Mouse (Mus musculus) testis, postnatal 14 days (tissue): ENCODE measurements around the gene Osm.
A peak's percentile ranks its signal among the peaks of the same experiment; 100 is the strongest.

Experiments used
- DNase-seq: peaks from one replicate; pipeline ENCODE4 v3.0.0; 2021; ENCODE audit warnings: low spot score

The Osm gene

GRCm38 (mm10) chr11:4239691-4240090 lies 3.5 kb downstream of the Osm start:
- DNase-seq: no peak

DNA sequence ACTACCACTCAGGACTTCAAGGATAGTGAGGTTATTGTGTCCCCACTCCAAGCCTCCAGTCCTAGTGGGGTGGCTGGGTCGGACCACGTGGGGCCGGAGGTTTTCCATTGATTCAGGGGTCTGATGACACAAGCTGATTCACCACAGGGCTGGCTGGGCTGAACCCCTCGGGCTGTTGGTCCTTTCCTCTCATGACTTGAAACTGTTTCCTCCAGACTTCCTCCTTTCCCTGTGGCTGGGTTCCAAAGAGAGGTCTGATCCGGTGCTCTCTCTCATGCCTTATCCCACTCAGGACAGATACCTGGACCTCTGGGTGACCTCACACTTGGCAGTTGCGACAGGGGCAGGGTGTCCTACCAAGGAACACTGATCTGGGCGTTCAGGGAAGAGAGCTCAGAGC lies 3.9 kb downstream of the Osm start:
- DNase-seq: no peak

GRCm38 (mm10) chr11:4241180-4241579 lies 5.0 kb downstream of the Osm start:
- DNase-seq: no peak

DNA sequence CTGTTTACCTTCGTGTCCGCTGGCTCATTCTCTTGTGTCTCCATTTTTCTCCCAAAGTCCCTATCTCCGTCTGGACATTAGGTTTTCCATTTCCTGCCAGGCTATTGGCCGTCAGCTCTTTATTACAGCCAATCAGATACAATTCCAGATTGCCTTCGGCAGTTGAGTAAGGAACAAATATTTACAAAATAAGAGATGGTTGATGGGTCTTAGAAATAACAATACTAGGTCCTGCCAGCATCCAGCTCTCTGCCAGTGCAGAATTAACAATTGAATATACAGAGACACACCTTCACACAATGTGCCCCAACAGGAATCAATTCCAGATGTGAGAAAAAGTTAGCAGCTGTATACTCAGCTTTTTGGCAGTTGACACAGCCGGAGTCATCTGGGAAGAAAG lies 9.9 kb downstream of the Osm start:
- DNase-seq: no peak

GRCm38 (mm10) chr11:4246623-4247022 lies 10.4 kb downstream of the Osm start:
- no peak for DNase-seq

DNA sequence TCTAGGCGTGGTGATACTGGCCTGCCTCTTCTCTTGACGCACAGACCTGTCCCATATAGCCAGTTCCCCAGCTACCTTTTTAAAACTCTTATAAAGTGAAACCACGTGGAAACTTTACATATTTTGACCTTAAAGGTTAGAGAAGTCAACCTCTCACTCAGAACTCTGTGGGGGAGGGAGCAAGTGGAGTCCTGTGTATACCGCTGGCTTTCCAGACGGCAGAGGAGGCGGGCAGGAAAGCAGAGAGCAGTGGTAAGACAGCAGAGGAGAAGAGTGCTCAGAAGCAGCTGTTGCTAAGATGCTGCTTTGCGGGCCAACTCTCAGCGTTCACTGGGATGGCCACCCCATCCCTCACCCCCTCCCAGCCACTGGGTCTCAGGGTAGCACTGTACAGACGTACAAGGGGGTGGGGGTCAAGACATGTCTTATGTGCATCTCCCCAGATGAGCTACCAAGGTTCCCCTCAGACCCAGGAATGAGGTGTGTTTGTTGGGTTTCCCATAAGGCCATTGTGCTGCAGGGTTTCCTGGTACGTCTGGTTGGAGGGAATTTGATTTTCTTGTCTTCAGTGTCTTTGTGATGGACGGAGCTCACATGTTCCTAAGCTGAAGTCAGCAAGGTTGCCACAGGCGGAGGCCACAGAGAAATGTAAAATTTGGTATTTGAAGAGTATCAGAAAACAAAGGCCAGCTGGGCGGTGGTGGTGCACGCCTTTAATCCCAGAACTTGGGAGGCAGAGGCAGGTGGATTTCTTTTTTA lies 11.2 kb downstream of the Osm start:
- no peak for DNase-seq

- DNase-seq: no peak
These were observed 12.9 kb downstream of the Osm start for GRCm38 (mm10) chr11:4249151-4249550.

DNA sequence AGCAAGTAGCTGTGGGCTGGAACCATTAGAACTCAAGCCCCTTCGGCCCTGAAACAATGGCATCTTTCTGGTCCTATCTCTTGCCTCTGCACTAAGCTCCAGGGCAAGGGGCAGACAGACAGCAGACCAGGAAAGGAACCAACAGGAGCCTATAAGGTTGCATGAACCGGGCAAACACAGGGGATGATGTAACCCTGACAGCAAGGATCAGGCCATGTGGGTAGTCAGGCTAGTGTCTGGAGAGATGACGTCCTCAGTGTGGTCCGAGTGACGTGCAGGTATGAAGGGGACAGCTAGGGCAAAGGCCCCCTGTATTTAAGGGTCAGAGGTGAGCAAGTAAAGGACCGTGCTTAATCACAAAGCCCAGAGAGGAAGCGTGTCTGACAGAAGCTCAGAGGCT lies 14.1 kb downstream of the Osm start:
- no peak for DNase-seq

DNA sequence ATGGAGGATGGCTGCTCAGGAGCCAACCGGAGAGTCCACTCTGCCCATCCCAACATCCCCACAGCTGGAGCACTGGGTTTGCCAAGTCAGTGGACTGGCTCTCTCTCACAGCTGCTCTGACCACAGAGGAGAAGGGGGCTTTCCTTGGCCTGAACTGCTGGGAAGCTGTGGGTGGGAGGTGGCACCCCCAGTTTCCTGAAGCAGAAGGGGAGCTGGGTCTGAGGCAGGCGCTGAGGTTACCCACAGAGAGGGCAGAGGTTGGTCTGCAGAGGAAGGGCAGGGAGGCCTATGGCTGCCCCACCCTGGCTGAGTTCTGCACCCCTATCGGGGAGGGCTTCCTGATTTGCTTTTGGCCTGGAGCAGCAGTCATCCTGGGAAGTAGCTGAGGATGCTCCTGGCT lies 15.2 kb downstream of the Osm start:
- DNase-seq: no peak

- DNase-seq: no peak
These were observed 16.7 kb downstream of the Osm start for GRCm38 (mm10) chr11:4252886-4253285.

GRCm38 (mm10) chr11:4256846-4257607 lies 20.8 kb downstream of the Osm start, which contains the start of gene Lif:
Gene Lif (plus strand): TSS chr11:4257557.
- no peak for DNase-seq

DNA sequence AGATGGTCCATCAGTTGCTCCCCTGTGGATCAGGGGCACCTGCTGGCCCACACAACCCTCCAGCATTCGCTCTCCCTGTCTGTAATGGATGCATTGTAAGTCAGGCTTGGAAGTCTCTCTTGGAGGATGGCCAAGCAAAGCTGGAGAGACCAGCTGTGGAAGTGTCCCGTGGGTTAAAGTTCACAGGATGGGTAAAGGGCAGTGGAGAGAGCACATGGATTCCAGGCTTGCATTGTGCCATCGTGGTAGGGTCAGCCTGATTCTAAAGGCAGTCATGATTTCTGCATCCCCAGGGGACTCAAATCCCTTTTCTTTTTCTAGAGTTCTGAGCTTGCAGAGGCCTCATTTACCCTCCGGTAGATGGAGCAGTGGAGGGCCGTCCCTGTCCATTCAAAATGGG lies 21.5 kb downstream of the Osm start:
- no peak for DNase-seq

DNA sequence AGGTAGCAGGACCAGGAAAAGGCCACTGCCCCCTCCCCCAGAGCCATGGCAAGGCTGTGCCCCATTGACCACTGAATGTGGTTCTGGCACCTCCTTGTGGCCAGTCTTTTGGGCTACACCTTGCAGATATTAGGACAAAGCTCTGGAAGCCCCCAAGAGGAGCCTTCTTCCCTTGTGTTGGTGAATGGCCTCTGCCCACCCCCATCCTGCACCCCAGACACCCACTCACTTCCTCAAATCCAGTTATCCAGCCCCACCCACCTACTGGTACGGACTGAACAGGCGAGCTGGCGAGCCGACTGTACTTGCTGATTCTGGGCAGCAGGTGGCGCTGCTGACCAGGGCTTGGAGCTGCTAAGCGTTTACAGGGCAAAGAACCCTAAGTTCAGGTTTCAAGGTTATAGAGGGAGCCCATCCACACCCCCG lies 22.4 kb downstream of the Osm start:
- DNase-seq: peak; percentile 73

- DNase-seq: no peak
These were observed 24.4 kb downstream of the Osm start for GRCm38 (mm10) chr11:4260463-4261187.

DNA sequence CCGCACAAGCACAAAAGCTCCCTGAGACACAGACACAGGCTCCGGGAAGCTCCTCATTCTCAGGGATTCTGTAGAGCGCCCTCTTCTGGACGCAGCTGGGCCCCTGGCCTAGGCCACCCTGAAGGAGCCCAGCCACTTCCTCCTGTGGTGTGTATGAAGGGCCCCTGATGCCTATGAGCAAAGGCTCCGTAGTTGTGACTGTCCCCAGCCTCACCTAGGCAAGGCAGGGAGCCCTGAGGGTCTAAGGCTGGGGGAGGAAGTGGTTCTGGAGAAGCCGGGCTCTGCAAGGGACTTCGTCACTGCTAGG lies 24.9 kb downstream of the Osm start:
- DNase-seq: no peak

DNA sequence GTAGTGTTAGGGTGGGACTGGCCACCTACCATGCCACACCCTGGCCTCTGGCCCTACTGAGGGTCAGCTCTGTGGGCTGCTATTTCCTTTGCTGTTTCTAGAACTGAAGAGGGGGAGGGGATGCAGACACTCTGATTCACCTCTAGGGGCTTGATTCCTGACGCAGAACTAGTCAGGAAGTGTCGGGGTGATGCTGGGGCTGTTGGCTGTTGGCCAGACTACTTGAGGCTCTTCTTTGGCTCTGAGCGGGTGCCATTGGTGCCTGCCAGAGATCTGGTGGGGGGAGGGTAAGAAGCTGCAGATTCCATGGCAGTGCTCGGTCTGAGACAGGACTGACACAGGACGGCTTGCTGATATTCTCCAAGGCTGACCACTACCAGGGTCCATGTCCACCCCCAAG lies 25.7 kb downstream of the Osm start:
- no peak for DNase-seq

- DNase-seq: no peak
These were observed 26.6 kb downstream of the Osm start for GRCm38 (mm10) chr11:4262847-4263246.

- no peak for DNase-seq
These were observed 27.1 kb downstream of the Osm start for GRCm38 (mm10) chr11:4263296-4263695.

DNA sequence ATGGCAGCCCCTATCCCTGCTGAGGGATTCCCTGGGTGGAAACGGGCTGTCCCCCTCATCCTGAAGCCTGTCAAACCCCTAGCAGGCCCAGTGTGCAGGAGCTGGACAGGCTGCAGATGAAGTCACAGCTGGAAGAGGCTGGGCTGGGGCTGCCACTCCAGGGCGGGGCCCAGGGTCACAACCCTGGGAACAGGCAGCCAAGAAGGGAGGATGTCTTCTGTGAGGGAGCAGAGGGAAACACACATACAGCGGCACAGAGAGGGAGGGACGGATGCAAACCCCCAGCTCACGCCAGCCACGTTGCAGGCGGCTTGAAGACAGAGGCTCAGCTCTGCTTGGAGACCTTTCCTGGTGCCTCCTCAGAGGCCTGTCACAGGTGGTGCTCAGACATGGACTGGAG lies 27.8 kb downstream of the Osm start:
- peak; percentile 45 for DNase-seq

DNA sequence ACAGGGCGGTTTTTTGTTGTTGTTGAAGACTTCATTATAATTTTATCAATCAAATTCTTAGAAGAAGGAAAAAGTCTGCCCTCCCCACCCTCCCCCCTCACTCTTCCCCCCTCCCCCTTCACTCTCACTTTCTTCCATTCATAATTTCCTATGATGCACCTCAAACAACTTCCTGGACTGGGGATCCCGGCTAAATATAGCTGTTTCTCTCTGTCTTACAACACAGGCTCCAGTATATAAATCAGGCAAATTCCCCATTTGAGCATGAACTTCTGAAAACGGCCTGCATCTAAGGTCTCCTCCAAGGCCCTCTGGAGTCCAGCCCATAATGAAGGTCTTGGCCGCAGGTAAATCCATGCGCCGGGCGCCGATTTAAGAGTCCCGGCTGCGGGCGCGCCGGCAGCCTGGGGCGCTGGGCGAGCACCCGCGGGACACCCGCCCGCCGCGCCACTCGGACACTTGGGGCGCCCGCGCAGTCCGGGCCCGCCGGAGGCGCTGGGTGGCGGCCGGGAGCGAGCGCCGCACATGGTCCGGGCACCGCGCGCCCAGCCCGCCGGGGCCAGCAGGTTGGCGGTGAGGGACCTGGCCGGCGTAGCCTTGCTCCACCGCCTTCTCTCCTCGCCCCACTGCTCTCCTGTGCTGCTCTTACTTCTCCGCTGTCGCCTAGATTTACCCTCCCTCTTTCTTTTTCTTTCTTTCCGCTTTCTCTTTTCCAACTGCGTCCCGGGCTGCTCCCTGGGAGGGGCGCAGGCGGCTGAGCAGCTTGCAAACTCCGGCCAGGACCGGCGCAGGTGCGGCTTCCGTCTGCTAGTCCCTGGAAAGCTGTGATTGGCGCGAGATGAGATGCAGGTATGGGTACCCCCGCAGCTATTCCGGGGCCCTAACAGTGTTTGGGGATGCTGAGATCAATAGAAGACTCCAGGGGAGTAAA lies 30.3 kb downstream of the Osm start:
- no peak for DNase-seq

DNA sequence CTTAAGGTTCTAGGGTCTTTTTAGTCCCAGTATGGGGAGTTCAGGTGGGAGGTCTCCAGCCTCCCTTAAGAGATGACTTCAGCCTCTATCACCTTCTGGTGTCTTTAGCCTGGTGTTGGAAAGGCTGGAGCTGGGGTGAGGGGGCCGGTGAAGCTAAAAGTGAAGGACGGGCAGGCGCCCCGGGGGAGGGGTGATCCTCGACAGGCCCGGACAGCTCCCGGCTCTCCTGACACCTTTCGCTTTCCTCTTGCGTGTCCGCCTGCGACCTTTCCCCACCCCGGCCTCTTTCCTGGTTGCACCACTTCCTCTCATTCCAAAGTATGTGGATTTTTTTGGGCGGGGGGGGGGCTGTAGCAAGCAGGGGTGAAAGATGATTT lies 31.0 kb downstream of the Osm start:
- DNase-seq: no peak

GRCm38 (mm10) chr11:4268500-4268899 lies 32.3 kb downstream of the Osm start:
- DNase-seq: no peak
